Mouse (Mus musculus): ENCODE data around the gene Dll1.

Gene Dll1

GRCm38 (mm10) chr17:15376494-15377181 lies at the start of gene Dll1:
Gene Dll1, minus strand, starts transcription at chr17:15376872.
- DNase-seq (ENCODE audit: low read depth in 1 of 2, low spot score in 2 of 2): no peak

- no peak for DNase-seq (ENCODE audit: low read depth in 1 of 2, low spot score in 2 of 2)
Observed at GRCm38 (mm10) chr17:15425931-15426330, 49.3 kb upstream of the Dll1 start.

- DNase-seq (ENCODE audit: low read depth in 1 of 2, low spot score in 2 of 2): no peak
Observed at GRCm38 (mm10) chr17:15423080-15423765, 46.6 kb upstream of the Dll1 start.

GRCm38 (mm10) chr17:15422666-15423065 lies 46.0 kb upstream of the Dll1 start:
- no peak for DNase-seq (ENCODE audit: low read depth in 1 of 2, low spot score in 2 of 2)

- DNase-seq (ENCODE audit: low read depth in 1 of 2, low spot score in 2 of 2): no peak
Observed at GRCm38 (mm10) chr17:15421446-15421845, 44.8 kb upstream of the Dll1 start.

GRCm38 (mm10) chr17:15420021-15420603 lies 43.4 kb upstream of the Dll1 start:
- DNase-seq (ENCODE audit: low read depth in 1 of 2, low spot score in 2 of 2): no peak

- DNase-seq (ENCODE audit: low read depth in 1 of 2, low spot score in 2 of 2): no peak
Observed at GRCm38 (mm10) chr17:15419534-15419933, 42.9 kb upstream of the Dll1 start.

GRCm38 (mm10) chr17:15416596-15417215 lies 40.0 kb upstream of the Dll1 start:
- DNase-seq (ENCODE audit: low read depth in 1 of 2, low spot score in 2 of 2): no peak

- DNase-seq (ENCODE audit: low read depth in 1 of 2, low spot score in 2 of 2): no peak
Observed at GRCm38 (mm10) chr17:15410861-15411260, 34.2 kb upstream of the Dll1 start.

GRCm38 (mm10) chr17:15409261-15409660 lies 32.6 kb upstream of the Dll1 start:
- DNase-seq (ENCODE audit: low read depth in 1 of 2, low spot score in 2 of 2): no peak

GRCm38 (mm10) chr17:15406576-15406975 lies 29.9 kb upstream of the Dll1 start:
- no peak for DNase-seq (ENCODE audit: low read depth in 1 of 2, low spot score in 2 of 2)

- DNase-seq (ENCODE audit: low read depth in 1 of 2, low spot score in 2 of 2): no peak
Observed at GRCm38 (mm10) chr17:15401716-15402115, 25.0 kb upstream of the Dll1 start.

- DNase-seq (ENCODE audit: low read depth in 1 of 2, low spot score in 2 of 2): peak; percentile 82
Observed at GRCm38 (mm10) chr17:15395997-15396675, 19.5 kb upstream of the Dll1 start, which contains the start of gene Fam120b. Gene Fam120b, plus strand, starts transcription at chr17:15396202.

GRCm38 (mm10) chr17:15389356-15389755 lies 12.7 kb upstream of the Dll1 start:
- no peak for DNase-seq (ENCODE audit: low read depth in 1 of 2, low spot score in 2 of 2)

GRCm38 (mm10) chr17:15388892-15389291 lies 12.2 kb upstream of the Dll1 start:
- no peak for DNase-seq (ENCODE audit: low read depth in 1 of 2, low spot score in 2 of 2)

GRCm38 (mm10) chr17:15383360-15383759 lies 6.7 kb upstream of the Dll1 start:
- DNase-seq (ENCODE audit: low read depth in 1 of 2, low spot score in 2 of 2): no peak

GRCm38 (mm10) chr17:15381869-15382660 lies 5.4 kb upstream of the Dll1 start:
- DNase-seq (ENCODE audit: low read depth in 1 of 2, low spot score in 2 of 2): no peak

- no peak for DNase-seq (ENCODE audit: low read depth in 1 of 2, low spot score in 2 of 2)
Observed at GRCm38 (mm10) chr17:15381092-15381860, 4.6 kb upstream of the Dll1 start.

- DNase-seq (ENCODE audit: low read depth in 1 of 2, low spot score in 2 of 2): no peak
Observed at GRCm38 (mm10) chr17:15380641-15381051, 4.0 kb upstream of the Dll1 start.

All from monocyte, adult 2 months (primary cell).